Mouse (Mus musculus): ENCODE data around the gene Apoc1. TPM values are rescaled to one million over a fixed set of nuclear protein-coding genes. Genes with fewer than 3 reads are reported as not detected.
"Not testable (repeated sequence)": the region's sequence is repeated elsewhere in the genome, so short reads cannot be mapped to it uniquely, and the experiment has no call there.

Apoc1 gene
- polyA plus RNA-seq, 1 experiment from 2014 or later = 10.9 TPM

- WGBS = 81% methylated on average over 10 of the region's 10 CpGs
- Histone ChIP-seq H3K4me2 (replicated peaks; ENCODE audit: low read depth, low read length) (no peak overlapping the region), H3K9me3 (ENCODE audit: control insufficient read depth, low read depth, low read length) (no peaks in the 10 kb centered on the region), H3K27ac (ENCODE audit: low read length) (no peak overlapping the region), H3K9ac (replicated peaks; ENCODE audit: low read depth, low read length) (no peak overlapping the region), H3K4me1 (ENCODE audit: control insufficient read depth, insufficient read depth, low read length) (peaks cover 16% of the 10 kb centered on the region), H3K27me3 (ENCODE audit: control insufficient read depth, insufficient read depth, low read length) (no peaks in the 10 kb centered on the region), H3K36me3 (ENCODE audit: control insufficient read depth, insufficient read depth, low read length) (no peaks in the 10 kb centered on the region), H3K4me3 (ENCODE audit: low read depth, low read length) (no peak overlapping the region)
- ATAC-seq (ENCODE audit: insufficient number of reproducible peaks, insufficient read depth, low FRiP score, low read depth) = no peak
Measured at GRCm38 (mm10) chr7:19694336-19695212, 2.1 kb upstream of the Apoc1 start.

GRCm38 (mm10) chr7:19693421-19693820 is 961 bp upstream of the Apoc1 start:
- Histone ChIP-seq H3K9ac (replicated peaks; ENCODE audit: low read depth, low read length) (no peak overlapping the region), H3K27ac (ENCODE audit: low read length) (no peak overlapping the region), H3K4me3 (ENCODE audit: low read depth, low read length) (no peak overlapping the region), H3K4me1 (ENCODE audit: control insufficient read depth, insufficient read depth, low read length) (peaks cover 4% of the 10 kb centered on the region; the same call in 1 of the 2 replicates), H3K9me3 (ENCODE audit: control insufficient read depth, low read depth, low read length) (no peaks in the 10 kb centered on the region), H3K27me3 (ENCODE audit: control insufficient read depth, insufficient read depth, low read length) (no peaks in the 10 kb centered on the region), H3K4me2 (replicated peaks; ENCODE audit: low read depth, low read length) (no peak overlapping the region), H3K36me3 (ENCODE audit: control insufficient read depth, insufficient read depth, low read length) (no peaks in the 10 kb centered on the region)
- no peak for ATAC-seq (ENCODE audit: insufficient number of reproducible peaks, insufficient read depth, low FRiP score, low read depth)
- 28% methylated on average over 10 of the region's 10 CpGs for WGBS

DNA sequence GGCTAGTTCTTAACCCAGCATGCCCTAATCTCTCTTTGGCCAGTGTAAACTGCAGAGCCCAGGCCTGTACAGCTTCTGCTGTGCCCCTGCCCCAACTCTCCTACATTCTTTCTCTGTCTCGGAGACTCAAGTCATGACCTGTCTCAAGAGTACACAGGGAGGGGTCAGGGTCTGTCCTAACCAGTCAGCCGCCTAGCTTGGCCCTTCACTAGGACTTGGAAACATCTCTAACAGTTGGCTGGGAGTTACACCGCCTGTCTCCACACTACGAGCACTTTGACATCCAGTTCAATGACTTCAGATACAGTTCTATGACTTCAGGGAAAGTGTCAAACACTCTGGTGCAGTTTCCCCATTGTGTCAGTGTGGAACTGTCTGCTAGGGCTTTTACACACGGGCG is 1.0 kb downstream of the Apoc1 start:
- 69% methylated on average over 6 of the region's 6 CpGs for WGBS
- H3K9me3 ChIP-seq (ENCODE audit: control insufficient read depth, low read depth, low read length) = no peaks in the 10 kb centered on the region
- H3K27me3 ChIP-seq (ENCODE audit: control insufficient read depth, insufficient read depth, low read length) = no peaks in the 10 kb centered on the region
- H3K27ac ChIP-seq (ENCODE audit: low read length) = no peak overlapping the region
- H3K9ac ChIP-seq (replicated peaks; ENCODE audit: low read depth, low read length) = no peak overlapping the region
- ATAC-seq (ENCODE audit: insufficient number of reproducible peaks, insufficient read depth, low FRiP score, low read depth) = no peak
- H3K4me1 ChIP-seq (ENCODE audit: control insufficient read depth, insufficient read depth, low read length) = 0 out of 2 replicates have a peak, but pooled peaks cover 3% of the 10 kb centered on the region
- H3K4me2 ChIP-seq (replicated peaks; ENCODE audit: low read depth, low read length) = no peak overlapping the region
- no peaks in the 10 kb centered on the region for H3K36me3 ChIP-seq (ENCODE audit: control insufficient read depth, insufficient read depth, low read length)
- H3K4me3 ChIP-seq (ENCODE audit: low read depth, low read length) = no peak overlapping the region

DNA sequence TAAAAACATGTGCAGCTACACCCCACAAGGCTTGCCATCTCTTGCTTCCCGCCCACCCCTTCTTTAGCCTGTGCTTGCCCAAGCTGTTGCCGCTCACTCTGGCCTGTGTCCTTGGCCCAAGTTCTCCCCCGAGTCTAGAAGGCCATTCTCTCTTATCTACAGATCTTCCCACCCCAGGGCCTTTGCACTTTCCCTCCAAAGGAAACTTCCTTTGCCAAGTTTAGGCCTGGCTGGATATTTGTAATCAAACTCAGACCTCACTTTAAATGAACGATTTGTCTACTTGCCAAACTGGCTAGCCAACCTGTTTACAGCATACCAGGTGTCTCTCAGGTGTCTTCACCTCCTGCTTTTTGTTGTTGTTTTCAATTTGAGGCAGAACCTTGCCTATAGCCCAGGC is 1.6 kb downstream of the Apoc1 start:
- no peak overlapping the region for H3K4me3 ChIP-seq (ENCODE audit: low read depth, low read length)
- ATAC-seq (ENCODE audit: insufficient number of reproducible peaks, insufficient read depth, low FRiP score, low read depth) = no peak
- H3K36me3 ChIP-seq (ENCODE audit: control insufficient read depth, insufficient read depth, low read length) = no peaks in the 10 kb centered on the region
- H3K4me1 ChIP-seq (ENCODE audit: control insufficient read depth, insufficient read depth, low read length) = 0 out of 2 replicates have a peak, but pooled peaks cover 3% of the 10 kb centered on the region
- no peak overlapping the region for H3K27ac ChIP-seq (ENCODE audit: low read length)
- H3K27me3 ChIP-seq (ENCODE audit: control insufficient read depth, insufficient read depth, low read length) = no peaks in the 10 kb centered on the region
- WGBS = 83% methylated on average over 4 of the region's 4 CpGs
- no peak overlapping the region for H3K9ac ChIP-seq (replicated peaks; ENCODE audit: low read depth, low read length)
- no peak overlapping the region for H3K4me2 ChIP-seq (replicated peaks; ENCODE audit: low read depth, low read length)
- no peaks in the 10 kb centered on the region for H3K9me3 ChIP-seq (ENCODE audit: control insufficient read depth, low read depth, low read length)

- no peak overlapping the region for H3K27ac ChIP-seq (ENCODE audit: low read length)
- 95% methylated on average over 2 of the region's 2 CpGs for WGBS
Measured at GRCm38 (mm10) chr7:19688611-19689010, 3.8 kb downstream of the Apoc1 start.

DNA sequence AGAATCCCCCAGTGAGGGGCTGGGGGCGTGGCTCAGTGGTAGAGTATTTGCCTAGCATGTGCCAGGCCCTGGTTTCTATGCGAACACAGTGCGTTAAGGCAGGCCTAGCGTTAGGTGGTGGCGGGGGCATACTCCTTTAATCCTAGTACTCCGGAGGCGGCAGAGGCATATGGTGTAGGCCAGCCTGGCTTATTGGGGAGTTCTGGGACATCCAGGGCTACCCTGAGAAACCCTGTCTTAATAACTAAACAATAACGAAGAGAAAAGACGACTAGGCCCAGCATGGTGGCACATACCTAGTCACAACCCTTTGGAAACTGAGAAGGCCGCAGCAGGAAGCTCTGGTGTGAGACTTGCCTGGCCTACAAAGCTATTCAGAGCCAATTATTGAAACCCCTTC is 4.4 kb downstream of the Apoc1 start:
- H3K4me1 ChIP-seq (ENCODE audit: control insufficient read depth, insufficient read depth, low read length) = 0 out of 2 replicates have a peak, but pooled peaks cover 3% of the 10 kb centered on the region
- 93% methylated on average over 10 of the region's 10 CpGs for WGBS
- H3K9ac ChIP-seq (replicated peaks; ENCODE audit: low read depth, low read length) = no peak overlapping the region
- no peaks in the 10 kb centered on the region for H3K36me3 ChIP-seq (ENCODE audit: control insufficient read depth, insufficient read depth, low read length)
- H3K27me3 ChIP-seq (ENCODE audit: control insufficient read depth, insufficient read depth, low read length) = no peaks in the 10 kb centered on the region
- no peak overlapping the region for H3K4me2 ChIP-seq (replicated peaks; ENCODE audit: low read depth, low read length)
- no peak overlapping the region for H3K4me3 ChIP-seq (ENCODE audit: low read depth, low read length)
- ATAC-seq (ENCODE audit: insufficient number of reproducible peaks, insufficient read depth, low FRiP score, low read depth) = no peak
- no peak overlapping the region for H3K27ac ChIP-seq (ENCODE audit: low read length)
- no peaks in the 10 kb centered on the region for H3K9me3 ChIP-seq (ENCODE audit: control insufficient read depth, low read depth, low read length)

More at GRCm38 (mm10) chr7:19688611-19689010, 3.8 kb downstream of the Apoc1 start:
- H3K27me3 ChIP-seq (ENCODE audit: control insufficient read depth, insufficient read depth, low read length) = no peaks in the 10 kb centered on the region
- no peak for ATAC-seq (ENCODE audit: insufficient number of reproducible peaks, insufficient read depth, low FRiP score, low read depth)
- 0 out of 2 replicates have a peak, but pooled peaks cover 3% of the 10 kb centered on the region for H3K4me1 ChIP-seq (ENCODE audit: control insufficient read depth, insufficient read depth, low read length)
- no peak overlapping the region for H3K4me3 ChIP-seq (ENCODE audit: low read depth, low read length)
- no peak overlapping the region for H3K9ac ChIP-seq (replicated peaks; ENCODE audit: low read depth, low read length)
- no peaks in the 10 kb centered on the region for H3K9me3 ChIP-seq (ENCODE audit: control insufficient read depth, low read depth, low read length)
- no peaks in the 10 kb centered on the region for H3K36me3 ChIP-seq (ENCODE audit: control insufficient read depth, insufficient read depth, low read length)
- H3K4me2 ChIP-seq (replicated peaks; ENCODE audit: low read depth, low read length) = no peak overlapping the region

DNA sequence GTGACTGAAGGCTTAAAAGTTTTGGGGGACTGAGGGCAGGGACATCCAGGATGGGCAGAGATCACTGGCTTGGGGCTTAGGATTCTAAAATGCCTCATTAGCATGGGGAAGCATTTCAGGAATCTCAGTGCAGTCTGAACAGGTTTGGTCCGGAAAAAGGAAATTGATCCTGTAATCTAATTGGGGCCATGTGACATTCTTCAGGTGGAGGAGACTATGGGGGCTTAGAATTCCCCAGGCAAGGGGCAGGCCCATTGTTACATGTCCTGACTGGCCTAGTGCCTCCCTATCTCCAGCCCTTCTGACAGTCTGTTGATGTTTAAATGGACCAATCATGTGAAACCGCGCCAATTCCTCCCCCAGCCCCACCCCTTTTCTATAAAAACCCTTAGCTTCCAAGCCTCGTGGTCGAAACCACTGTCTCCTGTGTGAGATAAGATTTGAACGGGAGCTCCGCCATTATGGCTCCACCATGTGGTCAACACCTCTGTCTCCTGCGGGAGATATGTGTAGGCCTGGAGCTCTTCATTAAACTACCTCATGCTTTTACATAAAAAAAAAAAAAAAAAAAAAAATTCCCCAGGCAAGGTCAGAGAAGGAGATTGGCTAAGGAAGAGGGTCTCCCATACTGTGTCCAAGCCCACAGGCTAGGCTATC is 5.4 kb downstream of the Apoc1 start:
- not testable (repeated sequence) for ATAC-seq (ENCODE audit: insufficient number of reproducible peaks, insufficient read depth, low FRiP score, low read depth); H3K4me3 ChIP-seq (ENCODE audit: low read depth, low read length); H3K4me2 ChIP-seq (replicated peaks; ENCODE audit: low read depth, low read length); H3K36me3 ChIP-seq (ENCODE audit: control insufficient read depth, insufficient read depth, low read length); H3K27ac ChIP-seq (ENCODE audit: low read length); H3K9ac ChIP-seq (replicated peaks; ENCODE audit: low read depth, low read length); H3K27me3 ChIP-seq (ENCODE audit: control insufficient read depth, insufficient read depth, low read length); H3K4me1 ChIP-seq (ENCODE audit: control insufficient read depth, insufficient read depth, low read length); H3K9me3 ChIP-seq (ENCODE audit: control insufficient read depth, low read depth, low read length)
- 66% methylated on average over 8 of the region's 8 CpGs for WGBS

DNA sequence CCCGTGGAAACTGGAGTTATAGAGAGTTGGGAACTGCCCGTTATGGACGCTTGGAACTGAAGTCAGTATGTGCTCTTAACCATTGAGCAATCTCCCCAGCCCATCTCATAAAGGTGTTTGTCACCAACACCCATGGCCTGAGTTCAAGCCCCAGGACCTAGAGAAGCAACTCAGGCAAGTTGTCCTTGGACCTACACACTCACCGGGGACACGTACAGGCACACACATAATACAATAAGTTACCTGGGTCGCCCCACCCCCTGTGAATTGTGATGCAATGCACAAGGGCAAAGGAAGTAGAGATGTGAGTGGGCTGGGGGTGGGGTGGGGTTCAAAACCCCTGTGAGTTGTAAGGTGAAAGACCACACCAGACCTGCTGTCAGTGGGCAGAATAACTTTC is 5.9 kb downstream of the Apoc1 start:
- no peak overlapping the region for H3K9ac ChIP-seq (replicated peaks; ENCODE audit: low read depth, low read length)
- H3K27me3 ChIP-seq (ENCODE audit: control insufficient read depth, insufficient read depth, low read length) = no peaks in the 10 kb centered on the region
- no peak for ATAC-seq (ENCODE audit: insufficient number of reproducible peaks, insufficient read depth, low FRiP score, low read depth)
- no peaks in the 10 kb centered on the region for H3K9me3 ChIP-seq (ENCODE audit: control insufficient read depth, low read depth, low read length)
- no peaks in the 10 kb centered on the region for H3K4me1 ChIP-seq (ENCODE audit: control insufficient read depth, insufficient read depth, low read length)
- WGBS = 82% methylated on average over 6 of the region's 6 CpGs
- H3K27ac ChIP-seq (ENCODE audit: low read length) = no peak overlapping the region
- no peak overlapping the region for H3K4me3 ChIP-seq (ENCODE audit: low read depth, low read length)
- H3K4me2 ChIP-seq (replicated peaks; ENCODE audit: low read depth, low read length) = no peak overlapping the region
- H3K36me3 ChIP-seq (ENCODE audit: control insufficient read depth, insufficient read depth, low read length) = no peaks in the 10 kb centered on the region

Measured in stomach, embryonic 14.5 days (tissue).